Mouse (Mus musculus): ENCODE results near the gene Gm30737. TPM values are rescaled to one million over a fixed set of nuclear protein-coding genes. Genes with fewer than 3 reads are reported as not detected.
"Not testable (repeated sequence)": the region's sequence is repeated elsewhere in the genome, so short reads cannot be mapped to it uniquely, and the experiment has no call there.

The Gm30737 gene
- not detected in 2 replicates for total RNA-seq (2017)

DNA sequence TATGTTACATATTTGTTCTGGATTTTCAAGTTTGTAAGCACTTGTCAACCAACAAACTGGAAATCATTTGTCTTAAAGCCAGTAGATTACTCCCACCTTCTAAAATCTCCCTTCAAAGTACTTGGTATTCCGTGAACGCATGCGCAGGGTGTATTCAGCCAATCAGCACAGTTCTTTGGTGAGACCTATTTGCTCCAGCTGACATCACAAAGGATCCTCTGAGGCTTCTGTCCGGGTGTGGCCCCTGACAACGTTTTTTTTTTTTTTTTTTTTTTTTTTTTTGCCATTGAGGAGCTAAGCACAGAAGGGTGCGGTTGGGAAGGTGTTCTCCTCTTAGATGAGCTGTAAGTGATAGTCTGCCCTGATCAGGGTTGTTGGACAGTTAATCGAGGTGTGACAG, at the start of gene Gm30737:
Gm30737 (plus strand) TSS at position 301 of the 400 bp plus-strand sequence.
- not testable (repeated sequence) for ATAC-seq (replicated peaks; ENCODE audit: low read depth, poor library complexity, severe bottlenecking)
